Mouse (Mus musculus): ENCODE measurements at regions not wholly inside any gene's neighbourhood (a gene's known extent, or its start where the extent isn't known, plus 50 kb on each side); places are given as distances from the start of the nearest gene placed in this dataset.

DNA sequence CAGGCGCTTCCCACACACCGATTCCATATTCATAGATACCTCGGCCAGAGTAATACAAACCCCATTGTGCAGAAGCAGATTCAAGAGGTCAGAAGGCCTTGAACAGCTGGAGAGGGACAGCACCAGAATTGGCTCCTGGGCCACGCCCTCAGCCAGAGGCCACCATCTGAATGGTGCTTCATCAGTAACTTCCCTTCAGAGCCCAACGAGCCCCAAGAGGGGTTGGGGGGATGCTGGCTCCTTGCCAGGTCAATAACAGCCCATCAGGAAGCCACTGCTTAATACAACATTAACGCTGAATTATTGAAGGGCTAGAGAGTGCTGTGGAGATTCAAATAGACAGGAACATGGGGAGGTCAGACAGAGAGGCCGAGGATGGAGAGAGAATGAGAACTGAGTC lies 203.0 kb downstream of the Rplp1 start:
- H3K27ac ChIP-seq (ENCODE audit: poor library complexity, severe bottlenecking), result no peak overlapping the region
- H3K9ac ChIP-seq, result no peak overlapping the region
- H3K27me3 ChIP-seq (replicated peaks), result peaks cover 43% of the 10 kb centered on the region
- H3K4me1 ChIP-seq (replicated peaks), result peaks cover 19% of the 10 kb centered on the region
- 66% methylated on average over 7 of the region's 7 CpGs for WGBS
- H3K36me3 ChIP-seq, result no peaks in the 10 kb centered on the region
- ATAC-seq (ENCODE audit: insufficient number of reproducible peaks, low FRiP score), result no peak
- H3K9me3 ChIP-seq (replicated peaks), result no peaks in the 10 kb centered on the region
- no peak overlapping the region for H3K4me2 ChIP-seq
- no peak overlapping the region for H3K4me3 ChIP-seq

DNA sequence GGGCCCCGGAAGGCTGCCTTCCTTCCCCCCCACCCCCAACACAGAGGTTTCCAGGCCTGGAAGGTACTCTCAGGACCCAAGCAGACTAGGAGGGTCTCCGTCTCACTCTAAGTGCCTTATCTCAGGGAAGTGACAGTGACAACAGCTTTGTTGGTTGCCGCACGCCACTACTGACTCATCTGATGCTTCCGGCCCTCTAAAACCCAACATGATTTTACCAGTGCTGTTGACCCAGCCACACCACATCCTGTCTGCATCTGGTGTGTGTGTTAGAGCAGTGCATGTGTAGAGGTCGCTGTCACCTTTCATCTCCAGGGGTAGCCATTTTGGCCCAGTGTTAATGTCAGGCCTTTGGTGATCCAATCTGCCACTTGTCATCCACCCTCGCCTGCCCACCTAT lies 206.5 kb downstream of the Rplp1 start:
- H3K4me1 ChIP-seq (replicated peaks), result peaks cover 9% of the 10 kb centered on the region
- H3K27ac ChIP-seq (ENCODE audit: poor library complexity, severe bottlenecking), result no peak overlapping the region
- H3K36me3 ChIP-seq, result no peaks in the 10 kb centered on the region
- H3K9me3 ChIP-seq (replicated peaks), result no peaks in the 10 kb centered on the region
- H3K4me3 ChIP-seq, result no peak overlapping the region
- no peak overlapping the region for H3K9ac ChIP-seq
- H3K4me2 ChIP-seq, result 0 out of 2 replicates have a peak overlapping the region, but pooled peaks have one; percentile 15
- WGBS, result 28% methylated on average over 7 of the region's 7 CpGs
- H3K27me3 ChIP-seq (replicated peaks), result peaks cover 35% of the 10 kb centered on the region
- ATAC-seq (ENCODE audit: insufficient number of reproducible peaks, low FRiP score), result no peak

GRCm38 (mm10) chr9:61707296-61707695 lies 207.0 kb downstream of the Rplp1 start:
- Histone ChIP-seq H3K4me3 (no peak overlapping the region), H3K9me3 (replicated peaks) (no peaks in the 10 kb centered on the region), H3K4me1 (replicated peaks) (peaks cover 12% of the 10 kb centered on the region), H3K4me2 (no peak overlapping the region), H3K27ac (ENCODE audit: poor library complexity, severe bottlenecking) (no peak overlapping the region), H3K27me3 (replicated peaks) (peaks cover 36% of the 10 kb centered on the region), H3K36me3 (no peaks in the 10 kb centered on the region), H3K9ac (no peak overlapping the region)
- ATAC-seq (ENCODE audit: insufficient number of reproducible peaks, low FRiP score), result no peak
- WGBS, result 52% methylated on average over 2 of the region's 2 CpGs

- Histone ChIP-seq H3K27me3 (replicated peaks) (peaks cover 32% of the 10 kb centered on the region), H3K4me2 (no peak overlapping the region), H3K4me1 (replicated peaks) (peaks cover 12% of the 10 kb centered on the region), H3K9ac (no peak overlapping the region), H3K4me3 (no peak overlapping the region), H3K9me3 (replicated peaks) (no peaks in the 10 kb centered on the region), H3K27ac (ENCODE audit: poor library complexity, severe bottlenecking) (no peak overlapping the region), H3K36me3 (no peaks in the 10 kb centered on the region)
- ATAC-seq (ENCODE audit: insufficient number of reproducible peaks, low FRiP score), result no peak
- 53% methylated on average over 6 of the region's 6 CpGs for WGBS
Observed at GRCm38 (mm10) chr9:61706263-61706755, 208.0 kb downstream of the Rplp1 start.

DNA sequence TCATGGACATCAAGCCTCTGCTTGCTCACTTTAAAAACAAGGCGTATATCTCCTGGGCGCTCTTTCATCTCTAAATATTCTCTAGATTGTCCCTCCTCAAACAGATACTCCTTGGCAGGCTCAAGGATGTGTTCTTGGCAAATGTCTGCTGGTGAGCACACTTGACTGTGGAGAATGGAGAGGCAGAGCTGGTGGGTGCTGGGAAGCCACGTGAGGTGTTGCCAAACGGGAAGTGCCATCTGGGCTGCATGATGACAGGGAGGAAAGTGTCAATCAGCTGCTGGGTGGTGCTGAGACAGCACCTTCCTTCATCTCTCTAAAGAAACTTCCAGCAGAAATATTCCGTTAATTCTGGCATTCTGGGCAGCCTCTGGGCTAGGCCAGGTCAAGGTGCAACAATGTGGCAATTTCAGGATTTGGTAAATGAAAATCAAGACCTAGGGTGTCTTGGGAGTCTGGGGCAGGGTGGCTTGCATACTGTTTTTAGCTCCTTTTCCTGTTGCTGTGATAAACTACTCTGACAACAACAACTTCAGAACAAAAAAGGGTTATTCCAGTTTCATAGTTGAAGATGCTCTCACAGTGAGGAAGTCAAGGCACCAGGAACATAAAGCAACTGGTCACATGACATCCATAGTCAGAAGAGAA lies 208.6 kb downstream of the Rplp1 start:
- no peaks in the 10 kb centered on the region for H3K36me3 ChIP-seq
- H3K4me2 ChIP-seq, result no peak overlapping the region
- no peak overlapping the region for H3K27ac ChIP-seq (ENCODE audit: poor library complexity, severe bottlenecking)
- no peaks in the 10 kb centered on the region for H3K9me3 ChIP-seq (replicated peaks)
- H3K4me1 ChIP-seq (replicated peaks), result peaks cover 12% of the 10 kb centered on the region
- H3K9ac ChIP-seq, result no peak overlapping the region
- WGBS, result 46% methylated on average over 5 of the region's 5 CpGs
- H3K4me3 ChIP-seq, result no peak overlapping the region
- peaks cover 33% of the 10 kb centered on the region for H3K27me3 ChIP-seq (replicated peaks)
- ATAC-seq (ENCODE audit: insufficient number of reproducible peaks, low FRiP score), result no peak

DNA sequence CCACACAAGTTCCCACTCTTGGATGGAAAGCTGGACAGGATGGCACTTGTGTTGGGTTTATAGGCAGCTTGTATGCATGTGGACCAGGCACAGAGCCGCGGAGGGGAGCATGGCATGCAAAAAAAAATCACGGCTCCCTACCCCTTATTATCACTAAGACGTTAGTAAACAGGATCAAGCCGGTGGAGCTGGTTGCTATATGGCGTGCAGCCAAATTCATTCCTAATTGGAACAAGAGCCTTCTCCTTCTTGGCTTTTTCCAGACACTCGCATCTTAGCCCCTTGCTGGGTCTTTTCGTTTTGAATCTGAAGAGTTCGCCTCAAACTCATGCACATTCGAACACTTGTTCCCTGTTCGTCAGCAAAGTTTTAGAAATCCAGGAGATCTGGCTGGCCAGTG lies 211.0 kb downstream of the Rplp1 start:
- Histone ChIP-seq H3K9me3 (replicated peaks) (no peaks in the 10 kb centered on the region), H3K9ac (no peak overlapping the region), H3K27ac (ENCODE audit: poor library complexity, severe bottlenecking) (no peak overlapping the region), H3K36me3 (no peaks in the 10 kb centered on the region), H3K4me2 (no peak overlapping the region), H3K27me3 (replicated peaks) (peaks cover 48% of the 10 kb centered on the region), H3K4me3 (no peak overlapping the region), H3K4me1 (replicated peaks) (peaks cover 12% of the 10 kb centered on the region)
- WGBS, result 62% methylated on average over 11 of the region's 11 CpGs
- ATAC-seq (ENCODE audit: insufficient number of reproducible peaks, low FRiP score), result no peak

DNA sequence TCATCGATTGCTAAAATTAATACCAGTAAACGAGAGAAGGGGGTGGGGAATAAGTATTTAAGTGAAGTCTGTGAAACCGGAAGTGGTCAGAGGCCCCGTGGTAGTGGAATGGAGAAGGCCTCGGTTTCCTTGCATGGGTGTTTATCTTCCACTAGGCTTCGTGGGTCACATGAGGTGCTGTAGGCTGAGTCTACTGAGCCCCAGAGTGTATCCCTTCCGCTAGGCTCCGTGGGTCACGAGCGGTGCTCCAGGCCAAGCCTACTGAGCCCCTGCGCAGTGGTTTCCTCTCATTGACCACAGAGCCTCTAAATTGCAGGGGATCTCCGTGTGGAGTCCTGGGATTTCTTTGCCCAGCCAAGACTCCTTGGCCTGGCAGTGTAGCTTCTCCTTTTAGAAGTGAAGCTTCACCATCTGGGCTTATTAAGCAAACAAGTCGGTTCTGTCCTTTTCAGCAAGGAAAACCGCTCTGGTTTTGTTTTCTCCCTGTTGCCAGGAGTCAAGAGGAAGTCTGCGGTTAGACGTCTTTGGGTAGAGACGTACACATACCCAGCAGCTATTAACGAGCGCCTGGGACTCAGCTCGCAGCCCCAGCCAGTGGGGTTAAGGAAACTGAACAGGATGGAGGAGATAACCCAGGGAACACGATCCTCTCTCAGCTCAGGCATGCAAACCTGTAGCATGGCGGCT lies 211.9 kb downstream of the Rplp1 start:
- ATAC-seq (ENCODE audit: insufficient number of reproducible peaks, low FRiP score), result no peak
- H3K4me2 ChIP-seq, result no peak overlapping the region
- H3K27ac ChIP-seq (ENCODE audit: poor library complexity, severe bottlenecking), result no peak overlapping the region
- no peaks in the 10 kb centered on the region for H3K9me3 ChIP-seq (replicated peaks)
- no peaks in the 10 kb centered on the region for H3K36me3 ChIP-seq
- peaks cover 6% of the 10 kb centered on the region; the same call in 1 of the 2 replicates for H3K4me1 ChIP-seq (replicated peaks)
- H3K9ac ChIP-seq, result no peak overlapping the region
- peaks cover 52% of the 10 kb centered on the region for H3K27me3 ChIP-seq (replicated peaks)
- 62% methylated on average over 22 of the region's 22 CpGs for WGBS
- H3K4me3 ChIP-seq, result no peak overlapping the region

GRCm38 (mm10) chr9:61700576-61700975 lies 213.8 kb downstream of the Rplp1 start:
- Histone ChIP-seq H3K4me2 (no peak overlapping the region), H3K36me3 (no peaks in the 10 kb centered on the region), H3K4me1 (replicated peaks) (peaks cover 7% of the 10 kb centered on the region), H3K27me3 (replicated peaks) (peaks cover 56% of the 10 kb centered on the region), H3K9ac (no peak overlapping the region), H3K9me3 (replicated peaks) (no peaks in the 10 kb centered on the region), H3K4me3 (no peak overlapping the region), H3K27ac (ENCODE audit: poor library complexity, severe bottlenecking) (no peak overlapping the region)
- ATAC-seq (ENCODE audit: insufficient number of reproducible peaks, low FRiP score), result no peak
- WGBS, result 55% methylated on average over 6 of the region's 6 CpGs

- H3K9ac ChIP-seq, result no peak overlapping the region
- H3K9me3 ChIP-seq (replicated peaks), result no peaks in the 10 kb centered on the region
- no peak overlapping the region for H3K4me3 ChIP-seq
- H3K36me3 ChIP-seq, result no peaks in the 10 kb centered on the region
- no peak overlapping the region for H3K4me2 ChIP-seq
- WGBS, result 73% methylated on average over 5 of the region's 5 CpGs
- no peak overlapping the region for H3K27ac ChIP-seq (ENCODE audit: poor library complexity, severe bottlenecking)
- H3K4me1 ChIP-seq (replicated peaks), result peaks cover 13% of the 10 kb centered on the region
- ATAC-seq (ENCODE audit: insufficient number of reproducible peaks, low FRiP score), result no peak
- peaks cover 64% of the 10 kb centered on the region for H3K27me3 ChIP-seq (replicated peaks)
Observed at GRCm38 (mm10) chr9:61699618-61700017, 214.7 kb downstream of the Rplp1 start.

GRCm38 (mm10) chr9:61697959-61698358 lies 216.4 kb downstream of the Rplp1 start:
- H3K4me1 ChIP-seq (replicated peaks), result peaks cover 10% of the 10 kb centered on the region
- no peak overlapping the region for H3K4me3 ChIP-seq
- no peak overlapping the region for H3K9ac ChIP-seq
- H3K36me3 ChIP-seq, result no peaks in the 10 kb centered on the region
- ATAC-seq (ENCODE audit: insufficient number of reproducible peaks, low FRiP score), result no peak
- H3K27me3 ChIP-seq (replicated peaks), result peaks cover 75% of the 10 kb centered on the region
- no peak overlapping the region for H3K27ac ChIP-seq (ENCODE audit: poor library complexity, severe bottlenecking)
- WGBS, result 8% methylated on average over 11 of the region's 11 CpGs
- H3K4me2 ChIP-seq, result no peak overlapping the region
- no peaks in the 10 kb centered on the region for H3K9me3 ChIP-seq (replicated peaks)

DNA sequence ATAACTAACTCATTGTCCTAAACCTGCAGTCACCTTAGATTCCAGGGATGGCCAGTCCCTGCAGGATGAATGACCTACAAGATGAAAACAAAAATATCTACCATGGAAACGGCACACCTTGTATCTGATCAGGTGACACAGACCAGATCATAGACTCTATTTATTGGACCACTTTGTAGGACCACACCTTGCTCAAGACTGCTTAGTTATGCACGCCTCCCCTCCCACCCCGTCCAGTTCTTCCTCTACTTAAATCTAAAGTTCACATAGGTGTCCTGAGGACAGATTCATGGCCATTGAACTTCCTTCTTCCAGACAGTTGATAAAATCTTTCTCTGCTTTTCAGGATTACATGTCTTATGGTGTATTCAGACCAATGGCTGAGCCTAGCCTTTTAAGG lies 217.5 kb downstream of the Rplp1 start:
- no peak overlapping the region for H3K9ac ChIP-seq
- no peak overlapping the region for H3K4me3 ChIP-seq
- H3K27me3 ChIP-seq (replicated peaks), result peaks cover 79% of the 10 kb centered on the region
- peaks cover 7% of the 10 kb centered on the region for H3K4me1 ChIP-seq (replicated peaks)
- H3K4me2 ChIP-seq, result no peak overlapping the region
- no peaks in the 10 kb centered on the region for H3K36me3 ChIP-seq
- ATAC-seq (ENCODE audit: insufficient number of reproducible peaks, low FRiP score), result no peak
- no peaks in the 10 kb centered on the region for H3K9me3 ChIP-seq (replicated peaks)
- no peak overlapping the region for H3K27ac ChIP-seq (ENCODE audit: poor library complexity, severe bottlenecking)
- 76% methylated on average over 3 of the region's 3 CpGs for WGBS

Measured in heart, embryonic 12.5 days (tissue).